Mouse (Mus musculus) megakaryocyte, embryonic 14.5 days (primary cell): ENCODE measurements around the gene Gm43517.

ENCODE experiments used
- FLI1 ChIP-seq: IDR thresholded peaks from 2 replicates; pipeline ENCODE4 v1.6.1; 2012; ENCODE audit warnings: low read length, inconsistent platforms, mixed read lengths
- GATA1 ChIP-seq: IDR thresholded peaks from 3 replicates; pipeline ENCODE4 v1.6.1; 2012; ENCODE audit warnings: mixed read lengths, low read length, inconsistent platforms, borderline replicate concordance

- TF ChIP-seq FLI1, result no peak
- no peak for TF ChIP-seq GATA1
Measured at GRCm38 (mm10) chr12:49372170-49372569, 12.8 kb upstream of the Gm43517 start.
